Mouse (Mus musculus): Measurements from ENCODE around the gene Mill2. TPM values are rescaled to one million over a fixed set of nuclear protein-coding genes. Genes with fewer than 3 reads are reported as not detected.

Mill2 gene
- polyA plus RNA-seq, 1 experiment = 9.1 TPM

DNA sequence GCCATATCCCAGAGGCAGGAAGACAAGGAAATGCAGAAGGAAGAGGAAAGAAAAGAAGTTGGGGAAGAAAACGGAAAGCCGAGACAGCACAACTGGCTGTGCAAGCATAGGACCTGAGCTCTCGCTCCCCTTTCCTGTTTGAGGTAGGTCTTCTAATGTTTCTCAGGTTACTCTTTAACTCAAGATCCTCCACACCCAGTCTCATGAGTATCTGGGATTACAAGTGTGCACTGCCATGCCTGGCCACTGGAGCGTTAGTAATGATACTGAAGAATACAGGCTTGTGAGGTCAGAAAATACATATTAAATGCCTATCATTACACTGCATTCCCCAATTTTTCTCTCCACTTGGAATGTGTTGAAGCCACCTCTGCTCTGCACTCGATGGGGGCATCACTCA lies 35.6 kb downstream of the Mill2 start:
- DNase-seq (ENCODE audit: low read depth) = no peak

GRCm38 (mm10) chr7:18878691-18879090 lies 38.9 kb downstream of the Mill2 start:
- no peak for DNase-seq (ENCODE audit: low read depth)

GRCm38 (mm10) chr7:18883991-18884744 lies 44.4 kb downstream of the Mill2 start:
- no peak for DNase-seq (ENCODE audit: low read depth)

DNA sequence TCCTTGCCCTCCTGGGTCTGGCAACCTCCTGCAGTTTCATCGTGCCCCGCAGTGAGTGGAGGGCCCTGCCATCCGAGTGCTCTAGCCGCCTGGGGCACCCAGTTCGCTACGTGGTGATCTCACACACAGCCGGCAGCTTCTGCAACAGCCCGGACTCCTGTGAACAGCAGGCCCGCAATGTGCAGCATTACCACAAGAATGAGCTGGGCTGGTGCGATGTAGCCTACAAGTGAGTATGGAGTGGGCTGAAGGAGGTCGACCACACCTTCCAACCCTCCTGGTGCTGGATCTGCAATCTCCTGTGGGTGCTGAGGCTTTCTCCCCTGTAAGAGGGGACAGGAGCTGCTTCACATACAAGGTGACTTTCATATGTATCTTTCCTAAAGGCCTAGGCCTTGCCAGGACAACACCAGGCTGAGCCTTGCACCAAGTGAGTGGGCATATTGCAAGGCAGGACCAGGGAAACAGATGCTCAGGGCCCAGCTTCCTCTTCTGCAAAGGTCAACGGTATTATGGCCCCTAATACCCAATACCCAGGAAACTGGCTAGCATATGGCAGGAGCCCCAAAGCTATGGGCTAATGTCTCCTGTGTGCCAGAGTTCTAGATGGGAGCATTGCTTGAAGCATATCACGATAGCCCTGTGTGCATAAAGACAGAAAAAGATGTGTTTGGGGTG lies 45.1 kb downstream of the Mill2 start:
- no peak for DNase-seq (ENCODE audit: low read depth)

DNA sequence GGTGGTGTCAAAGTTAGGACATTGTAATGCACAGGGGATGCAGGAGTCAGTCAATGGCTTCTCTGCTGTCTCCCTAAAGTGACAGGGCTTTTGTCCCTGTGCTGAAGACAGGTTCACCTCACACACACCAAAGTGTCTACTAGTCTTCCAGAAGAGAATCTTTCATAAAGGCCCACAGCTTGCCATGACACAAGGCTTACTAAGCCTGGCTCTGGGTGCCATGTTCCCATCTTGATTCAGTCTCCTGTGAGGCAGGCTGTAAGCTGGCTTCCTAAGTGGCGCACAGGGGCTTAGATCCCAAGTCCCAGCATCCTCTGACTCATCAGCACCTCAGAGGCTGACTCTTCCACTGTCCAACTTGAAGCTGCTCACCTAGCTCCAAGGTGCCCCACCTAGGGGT lies 47.2 kb downstream of the Mill2 start:
- DNase-seq (ENCODE audit: low read depth) = no peak

DNA sequence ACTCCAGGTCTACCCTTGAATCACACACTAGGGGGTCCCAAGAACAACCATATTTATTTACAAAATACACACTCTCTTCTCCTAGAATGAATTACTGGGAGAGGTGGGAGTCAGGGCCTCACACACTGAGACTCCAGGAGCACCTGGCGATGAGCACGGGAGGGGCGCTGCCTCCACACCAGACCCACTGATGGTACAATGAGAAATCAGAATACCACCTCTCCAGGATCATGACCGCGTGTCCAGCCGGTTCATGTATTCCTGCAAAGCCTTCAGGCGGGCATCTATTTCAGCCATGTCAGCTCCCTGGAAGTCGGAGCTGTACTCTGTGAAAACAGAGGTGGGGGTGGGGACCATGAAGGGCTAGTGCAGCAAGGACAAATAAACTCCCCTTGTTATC lies 51.1 kb downstream of the Mill2 start:
- DNase-seq (ENCODE audit: low read depth) = no peak

DNA sequence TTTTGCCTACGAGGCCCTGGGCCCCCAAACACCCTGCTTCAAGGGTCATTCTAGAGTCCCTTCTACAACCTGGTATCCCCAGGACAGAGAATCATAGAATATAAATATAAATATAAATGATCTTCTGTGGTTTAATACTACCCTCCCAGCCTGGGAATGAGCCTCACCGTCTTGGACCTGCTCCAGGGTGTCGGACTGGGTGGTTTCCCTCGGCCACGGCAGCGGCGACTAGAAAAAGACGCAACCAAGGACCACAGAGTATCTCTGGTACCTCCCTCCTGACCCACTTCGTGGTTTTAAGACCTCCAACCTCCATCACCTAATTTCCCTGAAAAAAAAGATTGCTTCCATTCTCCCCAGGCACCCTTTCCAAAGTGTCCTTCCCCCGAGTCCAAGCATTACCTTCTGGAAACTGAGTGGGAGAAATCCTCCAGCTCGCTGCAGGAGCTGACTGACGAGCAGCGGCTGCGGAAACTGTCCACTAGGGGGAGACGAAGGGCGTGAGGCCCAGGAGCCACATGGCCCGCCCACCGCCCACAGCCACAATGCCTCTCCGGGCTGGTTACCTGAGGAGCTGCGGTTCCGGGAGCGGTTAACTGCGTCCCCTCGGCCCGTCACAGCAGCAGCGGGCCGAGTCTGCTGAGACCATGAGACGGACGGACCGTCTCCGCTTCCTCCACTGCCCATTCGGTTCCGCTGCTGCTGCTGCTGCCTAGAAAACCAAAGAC lies 52.3 kb downstream of the Mill2 start:
- DNase-seq (ENCODE audit: low read depth) = no peak

DNA sequence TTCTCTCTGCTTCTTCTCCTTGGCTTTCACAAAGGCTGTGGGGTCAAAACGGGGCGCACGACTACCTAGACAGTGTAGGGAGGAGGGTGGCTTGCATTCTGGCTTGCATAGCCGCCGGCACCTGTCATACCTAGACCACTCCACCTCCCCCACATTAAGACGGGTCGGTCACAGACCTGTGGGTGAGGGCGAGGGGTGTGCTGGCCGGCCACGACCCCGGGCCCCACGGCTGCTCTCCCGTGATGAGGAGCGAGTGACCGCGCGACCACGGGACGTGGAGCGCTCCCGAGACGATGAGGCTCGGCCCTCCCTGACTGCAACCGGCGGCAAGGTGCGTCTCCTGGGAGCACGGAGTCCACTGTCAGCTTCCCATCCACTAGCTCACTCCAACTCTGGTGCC lies 53.2 kb downstream of the Mill2 start:
- DNase-seq (ENCODE audit: low read depth) = no peak

DNA sequence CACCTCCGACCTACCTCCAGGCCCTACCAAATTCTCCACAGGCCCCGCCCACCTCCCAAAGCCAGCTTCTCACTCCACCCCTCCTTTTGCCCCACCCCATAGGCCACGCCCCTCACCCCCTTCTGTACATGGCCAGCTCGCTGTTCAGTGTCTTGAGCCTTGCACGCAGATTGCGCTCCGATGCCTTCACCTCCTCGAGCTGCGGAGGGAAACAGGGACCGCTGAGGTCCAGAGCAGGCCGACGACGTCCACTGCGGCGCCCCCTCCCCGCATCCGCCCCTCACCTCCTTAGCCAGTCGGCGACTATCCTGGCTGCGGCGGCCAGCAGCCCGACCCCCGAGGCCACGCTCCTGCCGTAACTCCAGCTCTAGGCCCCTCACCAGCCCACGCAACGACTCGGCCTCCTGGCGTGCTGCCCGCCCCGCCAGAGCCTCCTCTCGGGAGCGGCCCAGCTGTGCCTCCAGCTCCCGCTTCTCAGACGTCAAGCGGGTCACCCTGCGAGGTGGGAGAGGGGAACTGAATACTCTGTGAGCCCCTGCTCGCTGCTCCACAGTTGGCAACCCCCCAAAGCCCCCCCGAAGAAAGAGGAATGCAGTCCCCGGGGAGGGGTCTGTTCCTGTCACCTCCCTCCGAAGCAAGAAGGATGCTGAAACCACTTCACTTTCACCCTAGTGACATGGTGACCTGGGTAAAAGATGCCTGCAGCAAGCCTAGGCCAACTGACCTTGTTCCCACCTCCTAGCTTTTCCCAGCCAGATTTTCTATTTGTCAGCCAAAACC lies 54.1 kb downstream of the Mill2 start:
- no peak for DNase-seq (ENCODE audit: low read depth)

DNA sequence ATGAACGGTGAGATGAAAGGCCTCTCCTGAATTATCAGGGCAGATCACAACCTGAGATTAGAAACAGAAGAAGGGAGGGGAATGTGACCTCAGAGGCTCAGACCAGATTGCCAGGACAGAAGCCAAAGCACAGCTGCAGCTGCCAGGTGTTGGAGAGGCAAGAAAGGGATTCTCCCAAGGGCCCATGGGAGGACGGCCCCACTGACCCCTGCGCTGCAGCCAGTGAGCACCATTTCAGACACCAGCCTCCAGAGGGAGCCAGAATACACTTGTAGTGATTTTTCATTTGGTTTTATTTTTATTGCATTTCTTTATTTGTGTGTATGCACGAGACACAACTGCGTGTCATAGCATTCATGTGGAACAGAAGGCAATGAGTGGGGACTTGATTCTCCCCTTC lies 56.8 kb downstream of the Mill2 start:
- DNase-seq (ENCODE audit: low read depth) = no peak

DNA sequence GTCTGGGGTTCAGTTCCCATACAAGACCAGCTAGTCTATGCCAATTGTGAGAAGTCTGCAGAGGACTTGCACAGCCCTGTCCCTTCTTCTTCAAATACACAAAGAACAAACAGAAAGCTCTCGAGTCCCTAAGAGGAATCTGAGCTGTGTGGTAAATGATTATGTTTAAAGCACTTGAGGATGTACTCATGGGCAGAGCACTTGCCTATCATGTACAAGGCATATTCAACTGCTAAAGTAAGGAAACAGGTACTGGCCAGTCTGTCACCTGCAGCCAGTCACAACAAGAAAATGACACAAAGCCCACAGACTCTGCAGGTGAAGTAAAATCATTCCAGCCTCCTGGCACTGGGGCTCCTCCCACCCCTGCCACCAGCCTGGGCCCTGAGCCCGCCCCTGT lies 60.7 kb downstream of the Mill2 start:
- no peak for DNase-seq (ENCODE audit: low read depth)

DNA sequence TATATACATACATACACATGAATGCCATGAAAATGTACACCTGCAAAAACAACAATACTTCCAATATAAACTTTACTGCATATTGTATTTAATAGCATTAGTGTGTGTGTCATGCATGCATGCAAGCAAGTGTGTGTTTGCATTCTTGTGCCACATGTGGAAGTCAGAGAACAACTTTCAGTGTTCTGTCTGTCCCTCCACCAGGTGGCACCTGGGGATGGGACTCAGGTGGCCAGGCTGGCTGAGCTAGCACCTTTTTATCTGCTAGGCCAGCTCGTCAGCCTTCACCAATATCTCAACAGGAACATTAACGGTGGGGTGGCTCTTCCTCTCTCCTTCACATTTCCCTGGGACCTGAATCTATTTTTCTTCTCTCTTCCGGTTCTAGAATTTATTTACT lies 62.7 kb downstream of the Mill2 start:
- no peak for DNase-seq (ENCODE audit: low read depth)

DNA sequence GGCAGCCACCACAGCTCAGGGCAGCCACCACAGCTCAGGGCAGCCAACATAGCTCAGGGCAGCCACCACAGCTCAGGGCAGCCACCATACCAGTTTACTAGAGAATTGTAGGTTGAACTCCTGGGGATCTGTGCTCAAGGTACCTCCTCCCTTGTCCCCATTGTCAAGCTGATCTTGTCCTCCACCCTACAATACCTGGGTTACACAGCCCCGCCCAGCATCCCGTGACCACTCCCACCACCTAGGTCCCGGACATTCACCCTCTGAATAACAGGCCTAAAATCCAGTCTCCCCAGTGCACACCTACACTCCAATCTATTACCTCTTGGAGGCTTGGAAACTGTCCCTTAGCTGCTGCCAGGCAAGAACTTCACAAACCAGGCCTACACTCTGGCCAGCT lies 65.2 kb downstream of the Mill2 start:
- peak; percentile 46 for DNase-seq (ENCODE audit: low read depth)

DNA sequence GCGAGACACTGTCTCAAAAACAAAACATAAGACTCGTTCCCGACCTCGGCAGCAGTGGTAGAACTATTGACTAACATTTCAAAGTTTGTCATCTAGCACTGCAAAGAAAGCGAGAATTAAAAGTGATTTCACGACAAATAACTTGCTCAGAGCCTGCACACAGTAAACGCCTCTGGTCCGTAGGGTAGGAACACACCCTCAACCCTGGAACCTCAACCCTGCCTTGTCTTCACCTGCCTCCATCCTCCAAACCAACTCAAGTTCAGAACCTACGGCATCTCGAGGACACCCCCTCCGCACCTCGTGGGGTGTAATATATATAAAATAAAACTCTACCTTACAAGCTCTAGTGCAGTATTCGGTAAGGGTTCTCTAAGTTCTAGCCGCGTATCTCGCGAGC lies 70.0 kb downstream of the Mill2 start:
- no peak for DNase-seq (ENCODE audit: low read depth)

DNA sequence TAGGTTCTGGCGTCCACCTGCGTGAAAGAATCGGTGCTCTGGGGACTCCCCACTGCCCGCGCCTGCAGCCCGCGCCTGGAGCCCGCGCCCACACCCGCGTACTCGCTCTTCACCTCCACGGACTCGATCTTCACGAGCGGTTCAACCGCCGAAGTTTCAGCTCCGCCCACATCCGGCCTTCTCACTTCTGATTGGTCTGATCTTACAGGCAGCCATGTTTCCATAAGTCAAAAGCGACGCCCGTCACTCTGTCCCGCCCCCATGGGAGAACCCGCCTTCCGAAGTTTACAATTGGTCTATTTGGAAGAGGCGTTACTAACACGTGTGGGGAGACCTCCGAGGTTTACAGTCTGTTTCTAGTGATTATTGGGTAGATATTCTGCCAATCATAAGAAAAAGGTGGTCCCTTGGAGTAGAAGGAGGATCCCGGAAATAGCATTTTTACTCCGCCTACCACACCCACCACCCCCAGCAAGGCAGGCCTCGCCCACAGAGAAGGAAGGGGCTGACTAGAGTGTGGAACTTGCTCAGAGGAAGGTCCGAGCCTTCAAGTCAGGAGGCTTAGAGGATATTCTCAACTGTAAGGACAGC lies 70.6 kb downstream of the Mill2 start, which contains the start of gene Ccdc61:
Ccdc61 (minus strand) TSS at position 175 of the 591 bp plus-strand sequence.
- peak; percentile 97 for DNase-seq (ENCODE audit: low read depth)

Other genes starting within 250 kb of the Mill2 start
- 0.18 TPM in 1 of 2 replicates, not detected in the other for gene Psg23, start 223.5 kb upstream of the Mill2 start, polyA plus RNA-seq (2012; rRNA removed)
- not detected in 2 replicates for gene Psg21, start 183.2 kb upstream of the Mill2 start, polyA plus RNA-seq (2012; rRNA removed)
- not detected in 2 replicates for gene Psg20, start 153.8 kb upstream of the Mill2 start, polyA plus RNA-seq (2012; rRNA removed)
- gene Psg22, start 121.9 kb upstream of the Mill2 start, polyA plus RNA-seq (2012; rRNA removed) = not detected in 2 replicates
- gene Psg19, start 41.4 kb upstream of the Mill2 start, polyA plus RNA-seq (2012; rRNA removed) = not detected in 2 replicates
- gene Psg17, start 18.4 kb upstream of the Mill2 start, polyA plus RNA-seq (2012; rRNA removed) = 0.14 TPM in 1 of 2 replicates, not detected in the other
- 6.2 and 7.1 TPM in 2 replicates for gene Pglyrp1, start 31.4 kb downstream of the Mill2 start, polyA plus RNA-seq (2012; rRNA removed)
- 20.1 and 23.2 TPM in 2 replicates for gene Ccdc61, start 70.4 kb downstream of the Mill2 start, polyA plus RNA-seq (2012; rRNA removed)
- 1.3 and 2.1 TPM in 2 replicates for gene Nova2, start 85.9 kb downstream of the Mill2 start, polyA plus RNA-seq (2012; rRNA removed)
- gene Nanos2, start 147.4 kb downstream of the Mill2 start, polyA plus RNA-seq (2012; rRNA removed) = not detected in 2 replicates
- 3.4 and 5.6 TPM in 2 replicates for gene Mypop, start 151.3 kb downstream of the Mill2 start, polyA plus RNA-seq (2012; rRNA removed)
- 19.4 and 26.1 TPM in 2 replicates for gene Irf2bp1, start 164.1 kb downstream of the Mill2 start, polyA plus RNA-seq (2012; rRNA removed)
- gene Foxa3, start 183.6 kb downstream of the Mill2 start, polyA plus RNA-seq (2012; rRNA removed) = 0.07 and 0.09 TPM in 2 replicates
- gene Sympk, start 184.4 kb downstream of the Mill2 start, polyA plus RNA-seq (2012; rRNA removed) = 65.9 and 73.5 TPM in 2 replicates
- gene Rsph6a, start 214.7 kb downstream of the Mill2 start, polyA plus RNA-seq (2012; rRNA removed) = 0.38 and 0.76 TPM in 2 replicates
- gene Dmwd, start 236.3 kb downstream of the Mill2 start, polyA plus RNA-seq (2012; rRNA removed) = 52.6 and 61.1 TPM in 2 replicates
- 234 and 248 TPM in 2 replicates for gene Dmpk, start 243.9 kb downstream of the Mill2 start, polyA plus RNA-seq (2012; rRNA removed)